Mouse (Mus musculus) forebrain, postnatal 0 days (tissue): ENCODE measurements around the gene Shisa2. TPM values are rescaled to one million over a fixed set of nuclear protein-coding genes. Genes with fewer than 3 reads are reported as not detected.

Experiments used
- ATAC-seq: fragments of 200-750 bp; cut with Nextera tagmentation; 2 replicates; pipeline ENCODE4 v1.8.0; 2017; ENCODE audit warnings: mild to moderate bottlenecking, moderate library complexity
- DNase-seq: peaks from one replicate; pipeline ENCODE4 v3.0.0-alpha.2; 2015
- H3K27ac ChIP-seq: fragments of 300-500 bp; sonication (generic); 2 replicates; pipeline ENCODE4 v1.5.1; 2014; ENCODE audit warnings: low read depth, mild to moderate bottlenecking, antibody characterized with exemption, low read length, moderate library complexity, mixed read lengths
- H3K27me3 ChIP-seq: fragments of 300-500 bp; sonication (generic); 2 replicates; pipeline ENCODE4 v1.6.1; 2014; ENCODE audit warnings: mild to moderate bottlenecking, low read length, mixed read lengths; ENCODE audit not compliant: insufficient read depth
- H3K36me3 ChIP-seq: fragments of 300-500 bp; sonication (generic); 2 replicates; pipeline ENCODE4 v1.6.1; 2014; ENCODE audit warnings: mild to moderate bottlenecking, moderate library complexity; ENCODE audit not compliant: insufficient read depth
- H3K4me1 ChIP-seq: fragments of 300-500 bp; sonication (generic); 2 replicates; pipeline ENCODE4 v1.6.1; 2014; ENCODE audit warnings: antibody characterized with exemption; ENCODE audit not compliant: insufficient read depth
- H3K4me2 ChIP-seq: fragments of 300-500 bp; sonication (generic); 2 replicates; pipeline ENCODE4 v1.6.1; 2014; ENCODE audit warnings: low read depth, mild to moderate bottlenecking, moderate library complexity
- H3K4me3 ChIP-seq: fragments of 300-500 bp; sonication (generic); 2 replicates; pipeline ENCODE4 v1.5.1; 2014; ENCODE audit warnings: low read depth, low read length, mixed read lengths
- H3K9ac ChIP-seq: fragments of 300-500 bp; sonication (generic); 2 replicates; pipeline ENCODE4 v1.6.1; 2014; ENCODE audit warnings: mild to moderate bottlenecking
- H3K9me3 ChIP-seq: fragments of 300-500 bp; sonication (generic); 2 replicates; pipeline ENCODE4 v1.6.1; 2016; ENCODE audit warnings: low read length
- CTCF ChIP-seq: sonication (generic); IDR thresholded peaks from 2 replicates; pipeline ENCODE4 v1.5.1; 2016; ENCODE audit warnings: antibody characterized with exemption, control low read depth, low read depth
- WGBS: fragments of 180-500 bp; shearing (Covaris S2); extraction: QIAGEN DNeasy Blood & Tissue Kit; methylation state at CpG from one replicate; pipeline ENCODE4 v1.1.7; 2014; 5-methylcytosine and 5-hydroxymethylcytosine counted together
- polyA plus RNA-seq: library from polyadenylated mRNA; unstranded; fragments of >200 nt; fragmentation: Nextera tagmentation; extraction: Ambion mirVana; gene quantifications from 2 replicates; pipeline ENCODE4 v1.2.1, GENCODE M21; 2015
- total RNA-seq: library from RNA; depleted of rRNA; stranded (reverse); fragments of >200 nt; gene quantifications from 2 replicates; pipeline ENCODE4 v1.2.3, GENCODE M21; 2014

Shisa2 gene
- total and polyA plus RNA-seq, 2 experiments from 2014 or later = 5.2 to 12.6 TPM

DNA sequence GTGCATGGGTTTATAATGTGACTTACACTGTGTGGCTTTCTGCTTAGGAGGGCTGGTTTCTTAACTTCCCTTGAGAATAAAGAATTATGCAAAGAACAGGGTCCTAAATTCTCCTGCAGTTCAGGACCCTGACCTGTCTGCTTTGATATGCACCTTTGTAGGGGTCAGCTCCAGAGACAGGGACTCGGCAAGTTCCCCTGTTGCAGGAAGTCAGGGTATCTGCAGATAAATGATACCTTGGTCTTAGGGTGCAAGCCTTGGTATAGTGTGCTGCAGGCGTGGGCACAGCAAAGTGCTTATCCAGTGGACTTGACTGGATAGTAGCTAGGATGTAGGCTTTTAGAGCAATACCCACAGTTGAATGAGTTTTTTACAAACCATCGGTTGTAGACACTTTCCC lies 19.8 kb downstream of the Shisa2 start:
- no peak overlapping the region for H3K27ac ChIP-seq
- 84% methylated on average over 3 of the region's 3 CpGs for WGBS
- no peak overlapping the region for H3K4me2 ChIP-seq
- H3K9ac ChIP-seq = no peak overlapping the region
- ATAC-seq (no peak), DNase-seq (no peak)
- H3K36me3 ChIP-seq = no peaks in the 10 kb centered on the region
- no peaks in the 10 kb centered on the region for H3K27me3 ChIP-seq
- no peaks in the 10 kb centered on the region for H3K9me3 ChIP-seq
- no peak for TF ChIP-seq CTCF
- H3K4me3 ChIP-seq = no peak overlapping the region
- no peaks in the 10 kb centered on the region for H3K4me1 ChIP-seq

GRCm38 (mm10) chr14:59646826-59647697 lies 22.0 kb downstream of the Shisa2 start:
- no peak overlapping the region for H3K4me3 ChIP-seq
- no peak overlapping the region for H3K4me2 ChIP-seq
- no peaks in the 10 kb centered on the region for H3K9me3 ChIP-seq
- ATAC-seq (no peak), DNase-seq (no peak)
- WGBS = 61% methylated on average over 16 of the region's 16 CpGs
- H3K27me3 ChIP-seq = no peaks in the 10 kb centered on the region
- no peak overlapping the region for H3K27ac ChIP-seq
- H3K4me1 ChIP-seq = no peaks in the 10 kb centered on the region
- no peak for TF ChIP-seq CTCF
- no peaks in the 10 kb centered on the region; the same call in 1 of the 2 replicates for H3K36me3 ChIP-seq
- H3K9ac ChIP-seq = no peak overlapping the region

GRCm38 (mm10) chr14:59648611-59649010 lies 23.5 kb downstream of the Shisa2 start:
- Histone ChIP-seq H3K36me3 (no peaks in the 10 kb centered on the region; the same call in 1 of the 2 replicates), H3K4me1 (no peaks in the 10 kb centered on the region), H3K4me3 (no peak overlapping the region), H3K9ac (no peak overlapping the region), H3K27ac (no peak overlapping the region), H3K27me3 (no peaks in the 10 kb centered on the region), H3K9me3 (no peaks in the 10 kb centered on the region), H3K4me2 (no peak overlapping the region)
- ATAC-seq (no peak), DNase-seq (no peak)
- 85% methylated on average over 10 of the region's 10 CpGs for WGBS
- TF ChIP-seq CTCF = no peak

DNA sequence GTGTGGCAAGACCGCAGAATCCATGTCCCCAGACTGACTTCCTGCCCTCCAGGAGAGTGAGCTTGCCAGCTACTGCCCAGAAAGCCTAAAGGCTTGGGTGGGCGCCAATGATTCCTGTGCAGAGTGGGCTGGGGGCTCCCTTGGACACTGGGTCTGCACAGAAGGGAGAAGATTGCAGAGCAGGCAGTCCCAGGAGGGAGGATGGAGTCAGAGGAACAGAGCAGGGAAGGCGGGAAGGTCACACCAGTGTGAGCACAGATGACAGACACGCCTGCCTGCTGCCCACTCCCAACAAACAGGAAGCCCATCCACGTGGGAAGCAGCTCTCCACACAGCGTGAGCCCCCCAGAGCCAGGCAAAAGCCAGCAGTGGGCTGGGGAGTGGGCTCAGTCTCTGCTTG lies 24.2 kb downstream of the Shisa2 start:
- no peak for DNase-seq
- no peak overlapping the region for H3K9ac ChIP-seq

DNA sequence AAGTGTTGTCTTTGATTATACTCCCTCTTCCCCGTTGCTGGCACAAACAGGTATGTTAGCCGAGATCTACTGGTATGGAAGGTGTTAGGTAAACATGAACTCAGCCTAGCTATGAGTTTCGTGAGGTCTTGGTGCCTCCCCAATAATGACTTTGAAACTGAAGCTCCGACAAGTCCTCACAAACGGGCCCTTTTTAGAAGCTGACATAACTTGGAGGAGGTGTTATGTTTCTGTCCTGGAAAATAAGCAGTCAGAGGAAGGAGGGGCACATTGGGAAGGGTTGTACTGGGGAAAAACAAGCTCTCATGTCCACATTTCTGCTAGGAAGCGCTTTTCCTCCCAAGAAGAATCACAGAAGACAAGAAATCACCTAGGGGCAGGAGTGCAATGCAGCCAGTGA lies 31.5 kb downstream of the Shisa2 start:
- no peaks in the 10 kb centered on the region for H3K4me1 ChIP-seq
- no peak for DNase-seq
- H3K9me3 ChIP-seq = no peaks in the 10 kb centered on the region
- no peak overlapping the region for H3K4me2 ChIP-seq
- no peak overlapping the region for H3K4me3 ChIP-seq
- no peak for TF ChIP-seq CTCF
- H3K27ac ChIP-seq = no peak overlapping the region
- no peaks in the 10 kb centered on the region for H3K36me3 ChIP-seq
- H3K9ac ChIP-seq = no peak overlapping the region
- WGBS = 86% methylated on average over 6 of the region's 6 CpGs
- ATAC-seq = no peak
- H3K27me3 ChIP-seq = no peaks in the 10 kb centered on the region

More for the DNA sequence above, 24.2 kb downstream of the Shisa2 start:
- no peaks in the 10 kb centered on the region for H3K9me3 ChIP-seq
- ATAC-seq = no peak
- H3K27me3 ChIP-seq = no peaks in the 10 kb centered on the region
- TF ChIP-seq CTCF = no peak
- H3K4me3 ChIP-seq = no peak overlapping the region
- H3K36me3 ChIP-seq = no peaks in the 10 kb centered on the region; the same call in 1 of the 2 replicates
- 69% methylated on average over 6 of the region's 6 CpGs for WGBS
- no peak overlapping the region for H3K27ac ChIP-seq
- H3K4me1 ChIP-seq = no peaks in the 10 kb centered on the region
- no peak overlapping the region for H3K4me2 ChIP-seq

DNA sequence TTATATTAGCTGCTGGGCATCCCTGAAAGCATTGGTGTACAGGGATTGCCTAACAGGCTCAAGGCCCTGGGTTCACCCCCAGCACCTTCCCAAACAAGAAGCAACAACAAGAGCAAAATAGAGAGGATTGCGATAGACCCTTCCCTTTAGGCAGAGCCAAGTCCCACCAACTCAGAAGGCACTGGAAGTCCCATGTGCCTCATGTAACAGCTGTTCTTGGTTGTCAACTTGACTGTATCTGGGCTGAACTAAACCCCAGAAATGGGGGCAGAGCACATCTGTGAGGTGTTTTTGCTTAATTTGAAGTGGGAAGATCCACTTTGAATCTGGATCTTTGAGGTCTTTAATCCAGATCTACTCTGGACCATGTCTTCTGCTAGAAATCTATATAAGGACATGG lies 32.0 kb downstream of the Shisa2 start:
- Histone ChIP-seq H3K9me3 (no peaks in the 10 kb centered on the region), H3K36me3 (no peaks in the 10 kb centered on the region), H3K4me2 (no peak overlapping the region), H3K9ac (no peak overlapping the region), H3K4me1 (no peaks in the 10 kb centered on the region), H3K27me3 (no peaks in the 10 kb centered on the region), H3K4me3 (no peak overlapping the region), H3K27ac (no peak overlapping the region)
- DNase-seq (no peak), ATAC-seq (no peak)
- no peak for TF ChIP-seq CTCF
- WGBS = 91% methylated on average over 1 of the region's 1 CpGs

DNA sequence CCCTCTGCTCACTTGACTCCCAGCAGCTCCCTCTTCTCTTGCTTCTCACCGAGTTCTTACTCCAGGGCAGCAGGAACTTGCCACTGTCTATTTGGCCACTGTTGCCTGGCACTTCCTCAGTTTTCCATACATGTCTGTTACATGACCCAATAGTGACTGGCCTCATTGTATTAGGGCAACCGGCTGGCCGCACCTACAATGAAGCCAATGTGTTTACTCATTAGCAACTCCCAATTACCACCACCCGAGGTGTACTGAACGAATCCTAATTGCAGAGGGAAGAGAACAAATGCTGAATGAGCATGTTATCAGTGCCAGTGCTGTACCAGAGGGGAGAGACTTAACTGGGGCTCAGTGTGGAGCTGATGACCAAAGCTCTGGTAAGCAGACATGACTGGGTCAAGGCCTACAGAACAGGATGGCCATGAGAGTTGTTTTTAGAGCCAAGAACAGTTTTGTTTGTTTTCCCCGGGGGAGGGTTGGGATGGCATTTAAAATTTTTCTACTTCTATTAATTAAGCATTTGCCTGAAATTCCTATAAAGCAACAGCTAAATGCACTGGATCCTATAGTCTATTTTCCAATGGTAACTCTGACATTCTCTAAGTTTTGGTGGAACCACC lies 47.9 kb downstream of the Shisa2 start:
- peak; percentile 53 for ATAC-seq
- H3K9ac ChIP-seq = no peak overlapping the region

More for the DNA sequence above, 47.9 kb downstream of the Shisa2 start:
- Histone ChIP-seq H3K4me2 (no peak overlapping the region), H3K27me3 (no peaks in the 10 kb centered on the region), H3K27ac (no peak overlapping the region), H3K9me3 (no peaks in the 10 kb centered on the region), H3K4me1 (no peaks in the 10 kb centered on the region; the same call in 1 of the 2 replicates), H3K36me3 (no peaks in the 10 kb centered on the region), H3K4me3 (no peak overlapping the region)
- 28% methylated on average over 6 of the region's 6 CpGs for WGBS
- no peak for TF ChIP-seq CTCF
- peak; percentile 9 for DNase-seq
